8 mouse cellular contexts compared by ENCODE assay signal in genomic region chr17:29045741-29046530, GRCm38 (mm10). TPM values are rescaled to one million over a fixed set of nuclear protein-coding genes. Genes with fewer than 3 reads are reported as not detected.
DNase-seq lines count a peak whose midpoint lies in the region; ATAC-seq and TF ChIP-seq lines count a peak whose summit lies in the region.

No protein-coding gene starts in this region.

- H3K9me3 ChIP-seq in forebrain, embryonic 10.5 days: no peaks in the 10 kb centered on the region
- no peaks in the 10 kb centered on the region for H3K9me3 ChIP-seq in forebrain, postnatal 0 days (ENCODE audit: low read length)
- H3K9me3 ChIP-seq in MEL (replicated peaks; ENCODE audit: insufficient read depth, low read length): no peaks in the 10 kb centered on the region

- no peak overlapping the region for H3K4me3 ChIP-seq in forebrain, embryonic 10.5 days
- H3K4me3 ChIP-seq in forebrain, postnatal 0 days (ENCODE audit: low read depth, low read length): no peak overlapping the region
- no peak overlapping the region for H3K4me3 ChIP-seq in MEL (ENCODE audit: control insufficient read depth in 1 of 2, insufficient read depth in 1 of 2, low read depth in 2 of 2, low read length in 2 of 2)
- H3K4me3 ChIP-seq in kidney, adult 2 months (ENCODE audit: insufficient read depth, low read depth, low read length): no peak overlapping the region

- H3K27ac ChIP-seq in forebrain, embryonic 10.5 days: no peak overlapping the region
- no peak overlapping the region for H3K27ac ChIP-seq in forebrain, postnatal 0 days (ENCODE audit: low read depth, low read length)
- no peak overlapping the region for H3K27ac ChIP-seq in MEL (ENCODE audit: control insufficient read depth, low read depth, low read length)
- peak overlapping the region; percentile 15; the same call in 1 of the 2 replicates for H3K27ac ChIP-seq in kidney, adult 2 months (ENCODE audit: insufficient read depth, low read depth, low read length)

- no peak for TF ChIP-seq RAD21 in MEL (IDR thresholded peaks at IDR 0.05; ENCODE audit: low read depth, low read length)

- 83% methylated on average over 12 of the region's 12 CpGs for WGBS in forebrain, embryonic 10.5 days
- whole genome bisulfite sequencing in forebrain, postnatal 0 days: 51% methylated on average over 12 of the region's 12 CpGs
- WGBS in kidney, adult 2 months: 39% methylated on average over 12 of the region's 12 CpGs

- TF ChIP-seq CTCF in forebrain, postnatal 0 days (IDR thresholded peaks at IDR 0.05; ENCODE audit: low read depth): no peak
- TF ChIP-seq CTCF in MEL (IDR thresholded peaks at IDR 0.05 in 2 of 3, conservative IDR thresholded peaks at IDR 0.05 in 1 of 3; ENCODE audit: control insufficient read depth in 1 of 3, insufficient read depth in 1 of 3, low read depth in 2 of 3, low read length in 3 of 3, poor library complexity in 1 of 3, severe bottlenecking in 1 of 3): no peak
- 0 out of 2 replicates have a peak, but pooled peaks have one; percentile 1 for TF ChIP-seq CTCF in kidney, adult 2 months (conservative IDR thresholded peaks at IDR 0.05; ENCODE audit: insufficient read depth, insufficient read length, low read depth, low read length)

- H3K79me2 ChIP-seq in MEL (ENCODE audit: control insufficient read depth, insufficient read depth, low read length, poor library complexity): no peaks in the 10 kb centered on the region

- H3K9ac ChIP-seq in forebrain, postnatal 0 days: no peak overlapping the region
- H3K9ac ChIP-seq in MEL (ENCODE audit: control insufficient read depth, low read depth, low read length, poor library complexity, severe bottlenecking): no peak overlapping the region

- no peak overlapping the region for H3K4me2 ChIP-seq in forebrain, postnatal 0 days (ENCODE audit: low read depth)

- no peak for TF ChIP-seq EP300 in MEL (IDR thresholded peaks at IDR 0.05; ENCODE audit: low read depth in 1 of 2, low read length in 2 of 2)

- TF ChIP-seq POLR2A in MEL (IDR thresholded peaks at IDR 0.05; ENCODE audit: control insufficient read depth in 1 of 2, insufficient read depth in 1 of 2, low read depth in 1 of 2, low read length in 2 of 2, poor library complexity in 1 of 2): peak in 1 of 2 experiments; percentile 21; a peak in 1 of 4 replicates
- no peak for TF ChIP-seq POLR2A in kidney, adult 2 months (IDR thresholded peaks at IDR 0.05; ENCODE audit: low read depth, low read length)

- H3K27me3 ChIP-seq in forebrain, embryonic 10.5 days (ENCODE audit: poor library complexity, severe bottlenecking): no peaks in the 10 kb centered on the region
- no peaks in the 10 kb centered on the region for H3K27me3 ChIP-seq in forebrain, postnatal 0 days (ENCODE audit: insufficient read depth, low read length)
- no peaks in the 10 kb centered on the region for H3K27me3 ChIP-seq in MEL (ENCODE audit: control insufficient read depth in 1 of 2, insufficient read depth in 2 of 2, low read length in 2 of 2)
- H3K27me3 ChIP-seq in kidney, adult 2 months (replicated peaks; ENCODE audit: control insufficient read depth, insufficient read depth, low read length): no peaks in the 10 kb centered on the region

- H3K4me1 ChIP-seq in forebrain, embryonic 10.5 days: 0 out of 2 replicates have a peak, but pooled peaks cover 5% of the 10 kb centered on the region
- H3K4me1 ChIP-seq in forebrain, postnatal 0 days (ENCODE audit: insufficient read depth): no peaks in the 10 kb centered on the region
- peaks cover 7 to 8% of the 10 kb centered on the region in 2 experiments; a peak in 3 of 4 replicates for H3K4me1 ChIP-seq in MEL (ENCODE audit: control insufficient read depth in 1 of 2, insufficient read depth in 2 of 2, low read length in 2 of 2)
- peaks cover 16% of the 10 kb centered on the region; the same call in 1 of the 2 replicates for H3K4me1 ChIP-seq in kidney, adult 2 months (ENCODE audit: control insufficient read depth, insufficient read depth, low read length)

- no peak for ATAC-seq in forebrain, postnatal 0 days
- ATAC-seq in erythroid progenitor cell, adult 5-6 weeks (replicated peaks; ENCODE audit: low FRiP score, poor library complexity, severe bottlenecking): peak; percentile 69

- H3K36me3 ChIP-seq in forebrain, embryonic 10.5 days (replicated peaks): peaks cover 69% of the 10 kb centered on the region
- peaks cover 41% of the 10 kb centered on the region for H3K36me3 ChIP-seq in forebrain, postnatal 0 days (ENCODE audit: insufficient read depth)
- peaks cover 22 to 26% of the 10 kb centered on the region in 2 experiments for H3K36me3 ChIP-seq in MEL (ENCODE audit: control insufficient read depth in 1 of 2, insufficient read depth in 2 of 2, low read length in 2 of 2)
- peaks cover 14% of the 10 kb centered on the region for H3K36me3 ChIP-seq in kidney, adult 2 months (ENCODE audit: control insufficient read depth, insufficient read depth, low read length)

- DNase-seq in forebrain, embryonic 10.5 days (ENCODE audit: extremely low spot score, low spot score): peak; percentile 34
- DNase-seq in forebrain, postnatal 0 days: no peak
- DNase-seq in MEL (ENCODE audit: low read depth, low spot score): peak; percentile 67
- DNase-seq in kidney, adult 2 months: peak; percentile 91
- peak; percentile 59 for DNase-seq in lung, postnatal 14 days
- no peak for DNase-seq in thymus, postnatal 4 days
- DNase-seq in layer of hippocampus, postnatal 10 days (ENCODE audit: low spot score in 2 of 2): no peak

TF ChIP-seq in MEL, 35 proteins besides CTCF, POLR2A, EP300 and RAD21 (continues in another document):
- TF ChIP-seq TCF12 (IDR thresholded peaks at IDR 0.05; ENCODE audit: low read depth, low read length) (no peak), ZNF384 (IDR thresholded peaks at IDR 0.05; ENCODE audit: low read depth, low read length) (no peak), MEF2A (IDR thresholded peaks at IDR 0.05; ENCODE audit: extremely low read depth, insufficient replicate concordance, low read depth, low read length, poor library complexity, severe bottlenecking) (peak; percentile 10; the same call in 1 of the 2 replicates), ZMIZ1 (IDR thresholded peaks at IDR 0.05; ENCODE audit: low read depth, low read length) (peak; percentile 56), MYC (IDR thresholded peaks at IDR 0.05; ENCODE audit: low read depth, low read length) (no peak), MYB (IDR thresholded peaks at IDR 0.05; ENCODE audit: low read depth, low read length) (no peak), POLR2AphosphoS5 (IDR thresholded peaks at IDR 0.05; ENCODE audit: borderline replicate concordance, low read depth, low read length) (peak; percentile 76; the same call in 1 of the 2 replicates), CHD2 (IDR thresholded peaks at IDR 0.05; ENCODE audit: low read length) (0 out of 2 replicates have a peak, but pooled peaks have one; percentile 22), TAL1 (IDR thresholded peaks at IDR 0.05; ENCODE audit: low read length) (no peak), MAFK (IDR thresholded peaks at IDR 0.05; ENCODE audit: borderline replicate concordance, low read depth, low read length) (no peak), UBTF (IDR thresholded peaks at IDR 0.05; ENCODE audit: borderline replicate concordance, insufficient read depth, low read depth, low read length) (no peak), NRF1 (IDR thresholded peaks at IDR 0.05; ENCODE audit: insufficient read depth, low read depth, low read length, poor library complexity, severe bottlenecking) (0 out of 2 replicates have a peak, but pooled peaks have one; percentile 5), ETS1 (IDR thresholded peaks at IDR 0.05; ENCODE audit: low read depth, low read length) (peak; percentile 49; the same call in 1 of the 2 replicates), USF2 (IDR thresholded peaks at IDR 0.05; ENCODE audit: borderline replicate concordance in 1 of 2, insufficient read depth in 1 of 2, low read depth in 1 of 2, low read length in 2 of 2) (no peak)

RNA-seq across cellular contexts. Expression of gene Srsf3, which starts 13.5 kb away (rescaled TPM):
- 884 TPM in 2 replicates for polyA plus RNA-seq in forebrain, embryonic 10.5 days (2016; fragmentation: Nextera tagmentation; extraction: Ambion mirVana)
- 263 and 287 TPM in 2 replicates for total RNA-seq in forebrain, postnatal 0 days (2014; rRNA removed)
- polyA plus RNA-seq in forebrain, postnatal 0 days (2015; fragmentation: Nextera tagmentation; extraction: Ambion mirVana): 367 and 416 TPM in 2 replicates
- total RNA-seq in MEL (2012; rRNA removed): 312 and 367 TPM in 2 replicates
- polyA plus RNA-seq in MEL (2012; ENCODE audit: insufficient read depth in 1 of 2, insufficient read length in 2 of 2, low read depth in 1 of 2, low replicate concordance in 2 of 2, missing spikeins in 1 of 2): 100 to 1,000 TPM; 326 to 556 TPM
- total RNA-seq in erythroid progenitor cell, adult 5-6 weeks (2015; ENCODE audit: low replicate concordance): 336 and 352 TPM in 2 replicates
- 441 and 499 TPM in 2 replicates for total RNA-seq in erythroid progenitor cell, adult 5-6 weeks (2017; ENCODE audit: low replicate concordance)
- polyA plus RNA-seq in kidney, adult 2 months (2012; rRNA removed): 71.0 and 85.2 TPM in 2 replicates
- total RNA-seq in layer of hippocampus, postnatal 10 days (2021): 100 to 1,000 TPM; 179 to 207 TPM

RNA-seq across cellular contexts. Expression of gene Stk38, which starts 38.1 kb away (rescaled TPM):
- 117 and 119 TPM in 2 replicates for polyA plus RNA-seq in forebrain, embryonic 10.5 days (2016; fragmentation: Nextera tagmentation; extraction: Ambion mirVana)
- total RNA-seq in forebrain, postnatal 0 days (2014; rRNA removed): 49.0 and 58.8 TPM in 2 replicates
- polyA plus RNA-seq in forebrain, postnatal 0 days (2015; fragmentation: Nextera tagmentation; extraction: Ambion mirVana): 32.8 and 43.7 TPM in 2 replicates
- total RNA-seq in MEL (2012; rRNA removed): 14.4 and 17.1 TPM in 2 replicates
- polyA plus RNA-seq in MEL (2012; ENCODE audit: insufficient read depth in 1 of 2, insufficient read length in 2 of 2, low read depth in 1 of 2, low replicate concordance in 2 of 2, missing spikeins in 1 of 2): 100 to 1,000 TPM in 1 of 2 experiments, 10 to 100 TPM in 1; 49.3 to 290 TPM
- total RNA-seq in erythroid progenitor cell, adult 5-6 weeks (2015; ENCODE audit: low replicate concordance): 112 and 129 TPM in 2 replicates
- total RNA-seq in erythroid progenitor cell, adult 5-6 weeks (2017; ENCODE audit: low replicate concordance): 111 and 134 TPM in 2 replicates
- 61.7 and 66.8 TPM in 2 replicates for polyA plus RNA-seq in kidney, adult 2 months (2012; rRNA removed)
- total RNA-seq in layer of hippocampus, postnatal 10 days (2021): 10 to 100 TPM; 55.9 to 63.8 TPM

RNA-seq across cellular contexts. Expression of gene Cdkn1a, which starts 44.8 kb away (rescaled TPM):
- 14.0 and 16.8 TPM in 2 replicates for polyA plus RNA-seq in forebrain, embryonic 10.5 days (2016; fragmentation: Nextera tagmentation; extraction: Ambion mirVana)
- total RNA-seq in forebrain, postnatal 0 days (2014; rRNA removed): 15.3 and 20.0 TPM in 2 replicates
- polyA plus RNA-seq in forebrain, postnatal 0 days (2015; fragmentation: Nextera tagmentation; extraction: Ambion mirVana): 94.3 and 121 TPM in 2 replicates
- total RNA-seq in MEL (2012; rRNA removed): 2.0 and 2.3 TPM in 2 replicates
- polyA plus RNA-seq in MEL (2012; ENCODE audit: insufficient read depth in 1 of 2, insufficient read length in 2 of 2, low read depth in 1 of 2, low replicate concordance in 2 of 2, missing spikeins in 1 of 2): 10 to 100 TPM in 1 of 2 experiments, not detected in 1; 21.0 TPM
- total RNA-seq in erythroid progenitor cell, adult 5-6 weeks (2015; ENCODE audit: low replicate concordance): 0.84 and 2.5 TPM in 2 replicates
- total RNA-seq in erythroid progenitor cell, adult 5-6 weeks (2017; ENCODE audit: low replicate concordance): 2.3 TPM in 1 of 2 replicates, not detected in the other
- 11.6 and 13.7 TPM in 2 replicates for polyA plus RNA-seq in kidney, adult 2 months (2012; rRNA removed)
- total RNA-seq in layer of hippocampus, postnatal 10 days (2021): 10 to 100 TPM; 23.6 to 29.4 TPM

Comparison
In these comparisons a context has a peak if more than half of its experiments do, and no peak if none do; other contexts are left out.
1. DNase-seq: peak in forebrain, embryonic 10.5 days (single experiment), MEL (single experiment), kidney, adult 2 months (single experiment) and lung, postnatal 14 days (single experiment); none in forebrain, postnatal 0 days (single experiment), thymus, postnatal 4 days (single experiment) and layer of hippocampus, postnatal 10 days (0 of 2).